Mouse (Mus musculus) embryonic fibroblast, embryonic 13.5 days (primary cell): ENCODE results near the gene Zfp853. TPM values are rescaled to one million over a fixed set of nuclear protein-coding genes. Genes with fewer than 3 reads are reported as not detected.

Experiments
- H3K27ac ChIP-seq: 2 replicates; pipeline ENCODE4 v1.5.1; 2012; ENCODE audit warnings: low read length, control low read depth, inconsistent platforms; ENCODE audit not compliant: insufficient read depth
- H3K4me1 ChIP-seq: 2 replicates; pipeline ENCODE4 v1.6.1; 2011; ENCODE audit warnings: low read length; ENCODE audit not compliant: control insufficient read depth, insufficient read depth
- H3K4me3 ChIP-seq: 2 replicates; pipeline ENCODE4 v1.5.1; 2011; ENCODE audit warnings: mild to moderate bottlenecking, control low read depth, low read length; ENCODE audit not compliant: insufficient read depth
- CTCF ChIP-seq: IDR thresholded peaks from 2 replicates; pipeline ENCODE4 v1.5.1; 2011; ENCODE audit warnings: mild to moderate bottlenecking, control low read depth, low read length, moderate library complexity, borderline replicate concordance; ENCODE audit not compliant: insufficient read depth
- POLR2A ChIP-seq: IDR thresholded peaks from 2 replicates; pipeline ENCODE4 v1.6.1; 2011; ENCODE audit warnings: low read depth, mild to moderate bottlenecking, control low read depth, low read length, moderate library complexity
- polyA plus RNA-seq: library from polyadenylated mRNA; stranded (reverse); fragments of >200 nt; gene quantifications from 2 replicates; pipeline ENCODE4 v1.2.4, GENCODE M21; 2011; ENCODE audit warnings: low read depth; ENCODE audit not compliant: missing spikeins, insufficient read length

Gene Zfp853
- polyA plus RNA-seq, 1 experiment = 0.44 TPM

- Histone ChIP-seq H3K4me3 (no peak overlapping the region), H3K4me1 (no peaks in the 10 kb centered on the region), H3K27ac (no peak overlapping the region)
- no peak for TF ChIP-seq POLR2A
- TF ChIP-seq CTCF = no peak
Observed at GRCm38 (mm10) chr5:143255802-143256201, 37.6 kb downstream of the Zfp853 start.

- Histone ChIP-seq H3K4me1 (no peaks in the 10 kb centered on the region), H3K27ac (no peak overlapping the region), H3K4me3 (no peak overlapping the region)
- no peak for TF ChIP-seq CTCF
- no peak for TF ChIP-seq POLR2A
Observed at GRCm38 (mm10) chr5:143255131-143255519, 38.3 kb downstream of the Zfp853 start.

GRCm38 (mm10) chr5:143254487-143255130, 38.8 kb downstream of the Zfp853 start:
- Histone ChIP-seq H3K4me1 (no peaks in the 10 kb centered on the region), H3K27ac (no peak overlapping the region), H3K4me3 (no peak overlapping the region)
- TF ChIP-seq CTCF (no peak), POLR2A (no peak)

- no peak for TF ChIP-seq CTCF
- no peak for TF ChIP-seq POLR2A
Observed at GRCm38 (mm10) chr5:143253881-143254486, 39.4 kb downstream of the Zfp853 start.

GRCm38 (mm10) chr5:143253186-143253880, 40.1 kb downstream of the Zfp853 start:
- no peak overlapping the region for H3K4me3 ChIP-seq
- no peaks in the 10 kb centered on the region for H3K4me1 ChIP-seq
- H3K27ac ChIP-seq = no peak overlapping the region
- TF ChIP-seq CTCF (no peak), POLR2A (no peak)

More at GRCm38 (mm10) chr5:143253881-143254486, 39.4 kb downstream of the Zfp853 start:
- H3K27ac ChIP-seq = no peak overlapping the region
- H3K4me3 ChIP-seq = no peak overlapping the region
- no peaks in the 10 kb centered on the region for H3K4me1 ChIP-seq

GRCm38 (mm10) chr5:143252791-143253185, 40.6 kb downstream of the Zfp853 start:
- TF ChIP-seq CTCF (no peak), POLR2A (no peak)
- no peaks in the 10 kb centered on the region for H3K4me1 ChIP-seq
- no peak overlapping the region for H3K4me3 ChIP-seq
- no peak overlapping the region for H3K27ac ChIP-seq

- Histone ChIP-seq H3K4me3 (no peak overlapping the region), H3K27ac (no peak overlapping the region), H3K4me1 (no peaks in the 10 kb centered on the region)
- TF ChIP-seq CTCF = no peak
- no peak for TF ChIP-seq POLR2A
Observed at GRCm38 (mm10) chr5:143252039-143252438, 41.4 kb downstream of the Zfp853 start.

- Histone ChIP-seq H3K4me3 (no peak overlapping the region), H3K4me1 (no peaks in the 10 kb centered on the region), H3K27ac (no peak overlapping the region)
- TF ChIP-seq CTCF (no peak), POLR2A (no peak)
Observed at GRCm38 (mm10) chr5:143244926-143245325, 48.5 kb downstream of the Zfp853 start.

Other genes with a start within 250 kb of the Zfp853 start
- gene Rnf216, start 180.6 kb downstream of the Zfp853 start, polyA plus RNA-seq = 28.6 and 36.3 TPM in 2 replicates
- not detected in 2 replicates for gene Olfr718-ps1, start 146.0 kb downstream of the Zfp853 start, polyA plus RNA-seq
- 7.6 and 12.7 TPM in 2 replicates for gene Rbak, start 112.8 kb downstream of the Zfp853 start, polyA plus RNA-seq
- gene Spdye4b, start 112.6 kb downstream of the Zfp853 start, polyA plus RNA-seq = not detected in 2 replicates
- gene Spdye4a, start 66.7 kb downstream of the Zfp853 start, polyA plus RNA-seq = not detected in 2 replicates
- 9.0 and 13.8 TPM in 2 replicates for gene Zfp12, start 58.5 kb downstream of the Zfp853 start, polyA plus RNA-seq
- 3.6 and 3.7 TPM in 2 replicates for gene Zfp316, start 23.6 kb downstream of the Zfp853 start, polyA plus RNA-seq
- gene E130309D02Rik, start 21.7 kb upstream of the Zfp853 start, polyA plus RNA-seq = 13.5 and 15.0 TPM in 2 replicates
- 43.8 and 45.5 TPM in 2 replicates for gene Zdhhc4, start 35.6 kb upstream of the Zfp853 start, polyA plus RNA-seq
- gene Grid2ip, start 63.7 kb upstream of the Zfp853 start, polyA plus RNA-seq = not detected in 2 replicates
- 306 and 354 TPM in 2 replicates for gene Kdelr2, start 110.2 kb upstream of the Zfp853 start, polyA plus RNA-seq
- gene Daglb, start 171.0 kb upstream of the Zfp853 start, polyA plus RNA-seq = 6.2 and 7.1 TPM in 2 replicates
- 474 and 478 TPM in 2 replicates for gene Rac1, start 234.4 kb upstream of the Zfp853 start, polyA plus RNA-seq